Mouse (Mus musculus) mouse embryonic stem cell (cell line): ENCODE results near the gene Chid1.
"Not testable (repeated sequence)": the region's sequence is repeated elsewhere in the genome, so short reads cannot be mapped to it uniquely, and the experiment has no call there.

Experiments used
- in situ Hi-C, 2 experiments: fragments of 300-500 bp; cut with MboI; formaldehyde crosslinking; loops; 1 replicate in 1 of 2; 3 replicates in 1 of 2; pipeline ENCODE4 v1.14.3; 2019 to 2020; ENCODE audit warnings: low sequenced_read_pairs in 2 of 2, low pct_unique_long_range_greater_than_20kb in 1 of 2, mixed read lengths in 1 of 2; ENCODE audit not compliant: unreplicated experiment in 1 of 2

Gene Chid1

DNA sequence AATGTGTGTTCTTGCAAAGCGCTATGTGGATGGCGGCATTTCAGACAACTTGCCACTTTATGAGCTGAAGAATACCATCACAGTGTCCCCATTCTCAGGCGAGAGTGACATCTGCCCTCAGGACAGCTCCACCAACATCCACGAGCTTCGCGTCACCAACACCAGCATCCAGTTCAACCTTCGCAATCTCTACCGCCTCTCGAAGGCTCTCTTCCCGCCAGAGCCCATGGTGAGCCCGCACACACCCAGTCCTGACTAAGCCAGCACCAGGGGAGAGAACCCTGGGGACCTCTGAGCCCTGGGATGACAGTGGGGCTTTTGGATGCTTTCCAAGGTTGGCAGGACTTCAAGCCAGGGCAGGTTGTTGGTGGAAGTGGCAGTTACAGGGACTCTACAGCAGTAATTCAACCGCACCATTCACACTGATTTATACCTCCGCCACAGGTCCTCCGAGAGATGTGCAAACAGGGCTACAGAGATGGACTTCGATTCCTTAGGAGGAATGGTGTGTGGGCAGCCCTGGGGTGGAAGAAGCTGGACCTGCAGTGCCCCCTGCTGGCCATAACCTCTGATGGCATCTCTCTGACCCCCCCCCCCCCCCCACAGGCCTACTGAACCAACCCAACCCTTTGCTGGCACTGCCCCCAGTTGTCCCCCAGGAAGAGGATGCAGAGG is 81.5 kb downstream of the Chid1 start:
- in situ Hi-C loops, result loop anchor here in 1 of 2 experiments (25.0 kb wide), 1 partner anchor 1521 kb away; the partner anchor contains the start of gene Utf1

DNA sequence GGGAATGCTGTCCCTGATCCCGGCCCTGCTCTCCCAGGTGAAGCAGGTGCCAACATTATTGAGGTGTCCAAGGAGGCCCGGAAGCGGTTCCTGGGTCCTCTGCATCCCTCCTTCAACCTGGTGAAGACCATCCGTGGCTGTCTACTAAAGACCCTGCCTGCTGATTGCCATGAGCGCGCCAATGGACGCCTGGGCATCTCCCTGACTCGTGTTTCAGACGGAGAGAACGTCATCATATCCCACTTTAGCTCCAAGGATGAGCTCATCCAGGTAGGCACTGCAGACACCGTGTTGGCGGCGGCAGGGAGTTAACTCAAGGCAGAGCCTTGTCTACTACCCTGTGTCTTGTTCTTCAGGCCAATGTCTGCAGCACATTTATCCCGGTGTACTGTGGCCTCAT is 82.4 kb downstream of the Chid1 start:
- in situ Hi-C loops, result loop anchor here in 1 of 2 experiments (25.0 kb wide), 1 partner anchor 1520 kb away; the partner anchor contains the start of gene Utf1

DNA sequence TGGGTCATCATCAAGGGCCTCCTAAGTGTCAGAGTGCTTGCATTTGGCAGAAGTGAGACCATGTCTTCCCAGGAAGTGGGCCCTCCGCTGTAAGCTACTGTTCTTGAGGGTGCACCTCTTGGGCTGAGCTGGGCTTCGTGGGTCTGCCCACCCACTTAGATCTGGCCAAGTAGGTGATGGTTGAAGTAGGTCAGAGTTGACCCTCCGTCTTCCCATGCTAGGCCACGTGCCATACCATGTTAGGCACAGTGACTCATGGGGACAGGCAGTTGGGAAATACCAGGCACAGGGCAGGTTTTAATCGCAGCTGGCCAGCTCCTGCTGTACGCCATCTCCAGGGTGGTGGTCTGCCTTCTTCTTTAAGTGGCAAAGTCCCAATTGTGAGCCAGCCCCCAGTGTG is 82.9 kb downstream of the Chid1 start:
- in situ Hi-C loops, result loop anchor here in 1 of 2 experiments (25.0 kb wide), 1 partner anchor 1519 kb away; the partner anchor contains the start of gene Utf1

DNA sequence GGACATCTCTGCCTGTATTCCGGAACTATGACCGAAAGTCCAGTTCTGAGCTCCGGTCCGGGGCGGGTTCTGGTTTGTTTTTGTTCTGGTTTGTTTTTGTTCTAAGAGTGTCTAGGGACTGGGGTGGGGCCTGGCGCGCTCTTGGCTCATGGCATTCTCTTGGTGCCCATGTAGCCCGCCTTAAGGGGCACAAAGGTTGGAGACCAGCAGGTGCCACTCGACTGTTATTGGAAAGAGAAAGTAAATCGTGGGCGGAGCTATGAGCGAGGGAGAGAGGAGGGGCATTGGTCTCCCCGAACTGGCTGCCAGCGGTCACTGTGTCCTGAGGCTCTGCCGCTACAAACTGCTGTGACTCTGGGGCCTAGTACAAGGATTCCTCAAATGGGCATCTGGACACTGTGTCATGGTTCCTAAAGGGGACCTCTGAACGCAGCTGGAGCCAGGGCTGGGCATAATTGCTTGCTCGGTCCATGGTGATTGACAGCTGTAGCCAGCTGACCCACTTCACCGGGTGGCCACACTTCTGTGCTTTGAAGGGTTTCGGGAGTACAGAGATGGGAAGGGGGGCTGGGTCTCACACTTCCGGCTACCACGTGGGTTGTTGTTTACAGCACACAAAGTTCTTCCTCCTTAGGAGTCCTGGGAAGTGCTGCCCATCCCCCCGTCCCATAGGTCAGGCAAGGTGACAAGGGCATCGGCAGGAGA is 83.9 kb downstream of the Chid1 start:
- in situ Hi-C loops, result loop anchor here in 1 of 2 experiments (25.0 kb wide), 1 partner anchor 1518 kb away; the partner anchor contains the start of gene Utf1

DNA sequence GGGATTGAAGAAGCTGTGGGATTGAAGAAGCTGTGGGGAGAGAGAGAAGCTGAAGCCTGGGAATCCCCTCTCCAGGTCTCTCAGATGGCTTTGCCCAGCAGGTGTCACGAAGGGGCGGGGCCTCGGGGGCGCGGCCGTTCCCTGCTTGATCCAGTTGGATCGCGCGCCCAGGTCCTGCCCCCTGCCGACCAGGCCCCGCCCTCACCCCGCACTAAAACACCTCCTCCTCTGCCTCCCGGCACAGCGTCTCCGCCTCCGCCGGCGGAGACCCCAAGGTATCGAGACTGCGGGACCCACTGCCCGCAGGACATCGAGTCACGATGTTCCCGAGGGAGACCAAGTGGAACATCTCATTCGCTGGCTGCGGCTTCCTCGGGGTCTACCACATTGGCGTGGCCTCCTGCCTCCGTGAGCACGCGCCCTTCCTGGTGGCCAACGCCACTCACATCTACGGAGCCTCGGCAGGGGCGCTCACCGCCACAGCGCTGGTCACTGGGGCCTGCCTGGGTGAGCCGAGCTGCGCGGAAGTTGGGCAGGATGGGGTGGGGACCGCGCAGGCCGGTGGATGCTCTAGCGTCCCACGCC is 84.6 kb downstream of the Chid1 start, which contains the start of gene Pnpla2:
TSS of gene Pnpla2 (plus strand) at position 232 of the 585 bp plus-strand sequence.
- in situ Hi-C loops, result loop anchor here in 1 of 2 experiments (25.0 kb wide), 1 partner anchor 1518 kb away; the partner anchor contains the start of gene Utf1

DNA sequence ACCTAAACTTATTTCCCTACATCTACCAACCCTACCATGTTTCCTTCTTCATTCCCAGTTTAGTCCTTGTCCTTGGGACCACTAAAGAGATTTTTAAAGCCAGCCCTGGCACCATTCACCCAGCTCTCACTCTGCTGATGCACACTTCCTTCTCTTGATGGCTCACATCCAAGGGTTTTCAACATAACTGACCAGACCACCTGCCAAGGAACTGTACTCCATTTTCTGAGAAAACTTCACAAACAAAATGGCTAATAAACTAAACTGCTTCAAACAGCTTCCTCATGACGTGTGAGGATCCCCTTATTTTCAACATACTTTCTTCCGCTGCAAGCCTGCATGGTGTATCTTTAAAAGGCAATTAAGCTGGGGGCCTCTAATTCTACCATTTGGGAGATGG is 86.0 kb downstream of the Chid1 start:
- in situ Hi-C loops, result loop anchor here in 1 of 2 experiments (25.0 kb wide), 1 partner anchor 1516 kb away; the partner anchor contains the start of gene Utf1

DNA sequence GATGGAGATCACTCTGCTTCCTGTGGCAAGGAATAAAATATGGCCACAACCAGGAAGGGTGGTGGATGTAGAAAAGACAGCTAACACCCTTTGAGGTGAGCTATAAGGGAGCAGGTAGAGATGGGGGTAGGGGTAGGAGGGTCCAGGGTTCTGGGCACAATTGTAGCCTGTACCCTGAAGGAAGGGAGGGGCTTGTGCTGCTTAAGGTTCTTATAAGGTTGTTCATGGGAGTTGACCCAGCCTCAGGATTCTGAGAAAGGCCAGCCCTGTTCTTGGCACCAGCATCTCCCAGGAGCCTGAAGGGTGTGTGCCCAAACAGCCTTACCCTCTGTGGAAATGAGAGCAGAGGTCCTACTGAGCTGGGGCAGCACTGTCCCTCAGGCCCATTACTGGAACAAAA is 87.7 kb downstream of the Chid1 start:
- in situ Hi-C loops, result loop anchor here in 1 of 2 experiments (25.0 kb wide), 1 partner anchor 1515 kb away; the partner anchor contains the start of gene Utf1

DNA sequence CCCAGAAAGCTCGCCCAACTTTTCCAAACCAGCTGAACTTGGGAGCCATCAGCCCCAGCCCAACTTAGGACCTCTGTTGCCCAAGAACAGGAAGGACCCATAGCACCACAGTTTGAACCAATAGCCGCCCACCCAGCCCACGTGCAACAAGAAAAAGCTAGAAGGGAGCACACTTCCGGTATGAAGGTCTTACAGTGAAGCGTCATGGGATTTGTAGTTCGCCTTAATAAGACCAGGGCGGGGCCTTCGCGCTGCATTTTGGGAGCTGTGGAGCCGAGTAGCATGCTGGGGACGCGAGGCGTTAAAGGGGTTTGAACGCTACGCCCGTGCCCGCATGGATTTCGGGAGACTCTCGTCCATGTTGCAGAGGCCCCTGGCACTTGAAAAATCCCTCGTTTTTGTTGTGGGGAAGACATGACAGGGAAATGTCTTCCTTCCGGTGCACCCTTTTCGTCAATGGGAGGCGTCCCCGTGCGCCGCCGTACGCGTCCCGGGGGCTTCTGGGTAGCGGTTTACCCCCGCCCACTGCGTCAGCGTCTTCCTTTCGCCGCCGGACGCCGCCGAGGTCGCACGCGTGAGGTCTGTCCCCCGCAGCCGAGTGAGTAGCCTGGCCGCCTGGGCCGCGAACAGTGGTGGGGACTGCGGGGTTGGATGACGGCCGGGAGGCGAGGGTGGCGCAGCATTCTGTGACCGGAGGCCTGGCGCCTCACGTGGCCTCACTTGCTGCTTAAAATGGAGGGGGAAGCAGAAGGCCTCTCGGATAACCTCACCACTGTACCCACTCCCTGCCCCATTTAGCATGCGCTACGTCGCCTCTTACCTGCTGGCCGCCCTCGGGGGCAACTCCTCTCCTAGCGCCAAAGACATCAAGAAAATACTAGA is 92.3 kb downstream of the Chid1 start, which contains the start of gene Rplp2:
TSS of gene Rplp2 (plus strand) at position 261 of the 882 bp plus-strand sequence.
- in situ Hi-C loops, result no loop called here

DNA sequence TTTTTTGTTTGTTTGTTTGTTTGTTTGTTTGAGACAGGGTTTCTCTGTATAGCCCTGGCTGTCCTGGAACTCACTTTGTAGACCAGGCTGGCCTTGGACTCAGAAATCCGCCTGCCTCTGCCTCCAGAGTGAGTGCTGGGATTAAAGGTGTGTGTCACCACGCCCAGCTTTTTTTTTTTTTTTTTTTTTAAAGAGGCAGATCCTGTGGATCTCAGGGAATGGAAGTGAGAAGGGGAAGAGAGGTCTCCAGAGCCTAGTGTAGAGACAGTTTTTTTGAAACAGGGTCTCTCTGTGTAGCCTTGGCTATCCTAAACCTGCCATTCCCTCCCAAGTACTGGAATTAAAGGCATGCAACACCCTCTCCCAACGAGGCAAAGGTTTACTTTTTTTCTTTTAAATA is 93.3 kb downstream of the Chid1 start:
- in situ Hi-C loops, result not testable (repeated sequence)

DNA sequence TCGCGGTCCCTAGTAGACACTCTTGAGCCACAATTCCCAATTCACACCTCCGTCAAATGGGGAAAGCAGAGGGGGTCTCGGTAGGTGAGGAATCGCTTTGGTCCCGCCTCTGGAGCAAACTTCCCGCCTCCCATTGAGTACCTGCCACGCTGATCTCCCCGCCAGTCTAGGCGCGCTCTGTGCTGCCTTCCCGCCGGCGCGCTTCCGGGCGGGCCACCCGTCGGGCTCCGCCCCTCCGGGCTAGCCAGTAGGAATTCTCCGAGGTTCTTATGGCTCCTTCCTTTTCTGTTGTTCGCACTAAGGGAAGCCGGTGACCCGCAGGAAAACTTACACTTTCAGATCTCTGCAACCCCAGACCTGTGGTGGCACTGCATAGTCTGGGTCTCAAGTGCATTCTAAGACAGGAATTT is 95.8 kb downstream of the Chid1 start, which contains the start of gene Pidd1:
TSS of gene Pidd1 (minus strand) at position 198 of the 410 bp plus-strand sequence.
- in situ Hi-C loops, result no loop called here
